Mouse (Mus musculus): ENCODE measurements around the gene Gm20388.
"Not testable (repeated sequence)": the region's sequence is repeated elsewhere in the genome, so short reads cannot be mapped to it uniquely, and the experiment has no call there.

Gene Gm20388

DNA sequence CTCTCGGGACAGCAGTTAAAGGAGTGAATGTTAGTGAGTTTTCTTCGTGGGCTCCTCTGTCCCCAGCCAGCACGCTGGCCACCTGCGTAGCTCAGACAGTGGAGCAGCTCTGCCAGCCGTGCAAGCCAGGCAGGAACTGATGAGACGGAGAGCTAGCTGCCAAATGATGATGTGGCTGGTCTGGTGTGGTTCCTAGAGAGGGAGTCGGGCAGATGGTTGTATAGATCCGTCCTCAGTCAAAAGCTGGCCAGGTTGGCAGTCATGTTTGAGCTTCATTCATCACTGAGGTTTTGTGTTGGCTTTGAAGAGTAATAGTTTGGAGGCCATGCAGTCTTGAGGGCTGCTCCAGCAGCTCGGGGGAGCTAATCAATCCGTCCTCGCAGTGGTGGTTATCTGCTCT, 3588.3 kb downstream of the Gm20388 start:
- no peak for DNase-seq (ENCODE audit: low spot score in 2 of 2)

DNA sequence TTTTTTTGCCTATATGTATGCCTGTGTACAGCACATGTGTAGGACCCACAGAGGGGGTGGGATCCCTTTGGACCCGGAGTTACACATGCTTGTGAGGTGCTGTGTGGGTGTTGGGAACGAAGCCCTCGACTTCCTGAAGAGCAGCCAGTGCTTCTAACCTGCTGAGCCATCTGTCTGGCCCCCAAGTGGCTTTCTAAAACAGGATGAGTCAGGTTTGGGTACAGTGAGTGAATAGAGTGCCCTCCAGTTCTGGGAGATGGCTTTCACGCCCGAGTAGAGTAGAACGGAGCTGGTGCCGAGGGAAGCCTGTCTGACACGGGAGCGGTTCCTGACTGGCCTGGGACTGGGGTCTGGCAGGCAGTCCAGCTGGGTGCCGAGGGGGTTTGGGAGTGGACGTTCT, 3588.9 kb downstream of the Gm20388 start:
- DNase-seq (ENCODE audit: low spot score in 2 of 2), result no peak

- DNase-seq (ENCODE audit: low spot score in 2 of 2), result no peak
Measured at GRCm38 (mm10) chr8:123502192-123502591, 3591.6 kb downstream of the Gm20388 start.

DNA sequence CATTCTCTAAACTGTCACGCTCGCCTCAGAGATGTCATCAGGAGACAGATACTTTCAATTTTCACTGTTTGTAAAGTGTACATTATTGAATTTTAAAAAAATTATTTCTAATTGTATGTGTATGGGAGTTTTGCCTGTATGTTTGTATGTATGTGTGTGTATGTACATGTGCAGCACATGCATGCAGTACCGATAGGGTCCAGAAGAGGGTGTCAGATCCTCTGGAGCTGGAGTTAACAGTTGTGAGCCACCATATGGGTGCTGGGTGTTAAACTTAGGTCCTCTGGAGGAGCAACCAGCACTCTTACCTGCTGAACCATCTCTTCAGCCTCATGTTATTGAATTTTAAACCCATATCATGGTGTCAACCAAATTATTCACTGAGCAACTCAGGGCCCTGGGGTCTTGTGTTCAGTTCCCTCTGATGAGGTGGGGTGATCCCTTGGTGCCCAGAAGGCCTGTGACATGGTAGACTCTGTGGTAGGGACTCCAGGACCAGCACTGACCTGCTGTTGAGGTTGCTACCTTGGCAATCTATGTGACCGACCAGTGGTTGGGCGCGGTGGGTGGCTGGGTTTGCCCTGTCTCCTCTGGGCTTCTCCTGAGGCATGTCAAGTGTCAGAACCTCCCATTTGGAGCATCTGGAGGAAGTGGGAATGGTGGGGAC, 3593.3 kb downstream of the Gm20388 start:
- no peak for DNase-seq (ENCODE audit: low spot score in 2 of 2)

DNA sequence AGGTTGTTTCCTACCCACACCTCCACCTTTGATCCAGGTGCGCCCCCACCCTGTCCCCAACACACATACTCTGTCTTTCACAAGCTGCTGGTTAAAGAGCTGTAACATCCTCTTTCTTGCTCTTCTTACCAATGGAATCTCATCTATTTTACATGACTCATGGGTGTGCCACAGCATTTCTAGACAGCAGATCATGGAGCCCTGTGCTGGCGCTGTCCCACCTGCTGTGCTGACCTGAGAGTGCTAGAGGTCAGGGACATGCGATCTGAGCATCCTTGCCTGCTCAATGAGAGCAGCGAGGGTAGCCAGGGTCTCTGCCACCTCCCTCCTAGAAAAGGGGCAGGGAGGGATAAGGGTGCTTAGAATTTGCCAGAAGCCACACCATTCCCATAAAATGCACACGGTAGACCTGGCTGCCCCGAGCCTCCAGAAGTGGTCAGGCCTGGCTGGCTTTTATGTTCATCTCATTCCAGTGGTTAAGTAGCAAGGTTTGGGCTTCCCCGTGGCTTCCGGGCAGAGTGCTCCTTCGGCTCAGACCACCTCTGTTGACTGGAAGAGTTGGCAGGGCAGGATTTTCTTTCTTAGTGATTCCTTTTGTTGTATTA, 3594.1 kb downstream of the Gm20388 start:
- DNase-seq (ENCODE audit: low spot score in 2 of 2), result no peak

GRCm38 (mm10) chr8:123505267-123505666, 3594.6 kb downstream of the Gm20388 start:
- DNase-seq (ENCODE audit: low spot score in 2 of 2), result no peak

DNA sequence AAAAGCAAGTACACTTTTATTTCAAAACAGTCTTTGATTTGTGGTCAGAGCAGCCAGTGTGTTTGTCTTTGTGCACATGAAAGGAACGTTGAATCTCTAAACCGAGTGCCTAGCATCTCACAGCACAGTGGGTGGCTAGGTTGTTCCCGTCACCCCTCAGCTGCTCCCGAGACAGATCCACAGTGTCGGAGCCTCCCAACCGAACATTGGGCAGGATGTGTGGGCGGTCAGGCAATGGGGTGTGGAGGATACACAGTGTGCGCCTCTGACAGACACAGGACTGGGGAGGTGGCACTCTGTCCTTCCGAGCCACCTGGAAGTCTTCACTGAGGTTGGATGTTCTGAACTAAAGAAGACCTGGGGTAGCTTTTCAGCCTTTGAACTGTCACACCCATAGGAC, 3595.1 kb downstream of the Gm20388 start:
- no peak for DNase-seq (ENCODE audit: low spot score in 2 of 2)

DNA sequence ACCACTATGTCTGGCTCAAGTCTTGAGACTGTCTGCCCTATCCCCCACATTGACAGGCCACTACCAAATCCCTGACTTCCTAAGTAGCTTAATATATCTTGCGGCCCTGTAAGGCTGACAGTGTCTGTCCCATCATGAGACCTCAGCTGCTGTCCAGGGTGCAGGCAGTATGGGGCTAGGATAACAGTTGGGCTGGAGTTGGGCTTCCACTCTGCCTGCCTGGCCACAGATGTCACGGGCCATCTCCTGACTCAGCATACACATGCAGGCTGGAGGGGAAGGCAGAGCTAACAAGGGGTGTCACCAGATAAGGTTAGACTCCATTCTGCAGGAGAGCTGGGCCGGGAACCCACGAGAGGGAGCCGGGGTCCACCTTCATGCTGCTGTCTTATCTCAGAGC, 3596.5 kb downstream of the Gm20388 start:
- no peak for DNase-seq (ENCODE audit: low spot score in 2 of 2)

DNA sequence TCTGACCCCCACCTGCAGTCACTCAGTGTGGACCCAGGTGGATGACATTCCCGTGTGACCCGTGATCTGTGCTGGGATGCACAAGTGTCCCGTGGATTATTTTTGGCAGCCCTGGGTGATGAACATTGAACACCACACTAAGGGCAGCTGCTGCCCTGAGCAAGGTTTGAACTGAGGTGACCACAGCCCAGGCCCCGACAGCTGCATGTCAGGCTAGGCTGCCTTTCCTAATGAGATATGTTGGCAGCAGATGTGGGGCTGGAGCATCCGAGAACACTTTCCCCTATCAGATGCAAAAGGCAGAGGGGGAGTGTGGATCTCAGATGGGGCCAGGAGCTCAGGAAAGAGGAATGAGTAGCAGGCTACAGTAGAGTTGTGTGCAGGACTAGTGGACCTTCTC, 3600.2 kb downstream of the Gm20388 start:
- no peak for DNase-seq (ENCODE audit: low spot score in 2 of 2)

DNA sequence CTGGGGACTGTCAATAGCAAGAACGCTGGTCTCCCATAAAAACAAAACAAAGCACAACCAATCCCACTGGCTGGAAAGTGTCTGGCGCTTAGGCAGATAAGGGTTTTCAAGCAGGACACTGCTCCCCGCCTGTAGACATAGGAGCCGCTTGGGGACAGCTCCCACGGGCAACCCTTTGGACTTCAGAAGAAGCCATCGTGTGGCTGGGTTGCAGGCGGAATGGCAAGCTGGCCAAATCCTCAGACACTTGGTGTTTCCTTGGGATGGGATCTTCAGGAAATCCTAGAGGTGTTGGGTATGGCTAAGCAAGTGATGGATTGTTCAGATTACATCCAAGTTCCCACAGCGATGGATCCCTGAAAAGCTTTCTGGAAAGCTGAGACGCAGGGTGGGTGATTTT, 3603.5 kb downstream of the Gm20388 start:
- DNase-seq (ENCODE audit: low spot score in 2 of 2), result no peak

GRCm38 (mm10) chr8:123514781-123515539, 3604.3 kb downstream of the Gm20388 start, which contains the start of gene Dbndd1:
TSS of gene Dbndd1 (minus strand) at chr8:123515463.
- peak in 1 of 2 experiments; percentile 29 for DNase-seq (ENCODE audit: low spot score in 2 of 2)

GRCm38 (mm10) chr8:123515540-123515897, 3604.9 kb downstream of the Gm20388 start:
- no peak for DNase-seq (ENCODE audit: low spot score in 2 of 2)

- no peak for DNase-seq (ENCODE audit: low spot score in 2 of 2)
Measured at GRCm38 (mm10) chr8:123516596-123516995, 3606.0 kb downstream of the Gm20388 start.

- no peak for DNase-seq (ENCODE audit: low spot score in 2 of 2)
Measured at GRCm38 (mm10) chr8:123518172-123518571, 3607.5 kb downstream of the Gm20388 start.

GRCm38 (mm10) chr8:123518667-123519066, 3608.0 kb downstream of the Gm20388 start, which contains the start of gene Gas8:
TSS of gene Gas8 (plus strand) at chr8:123518834.
- peak; percentile 33 to 63 for DNase-seq (ENCODE audit: low spot score in 2 of 2)

GRCm38 (mm10) chr8:123520048-123520447, 3609.4 kb downstream of the Gm20388 start:
- not testable (repeated sequence) for DNase-seq (ENCODE audit: low spot score in 2 of 2)

- no peak for DNase-seq (ENCODE audit: low spot score in 2 of 2)
Measured at GRCm38 (mm10) chr8:123527720-123528489, 3617.3 kb downstream of the Gm20388 start.

GRCm38 (mm10) chr8:123536242-123536989, 3625.8 kb downstream of the Gm20388 start:
- no peak for DNase-seq (ENCODE audit: low spot score in 2 of 2)

GRCm38 (mm10) chr8:123536990-123537380, 3626.3 kb downstream of the Gm20388 start:
- no peak for DNase-seq (ENCODE audit: low spot score in 2 of 2)

- DNase-seq (ENCODE audit: low spot score in 2 of 2), result peak in 1 of 2 experiments; percentile 30
Measured at GRCm38 (mm10) chr8:123537641-123538040, 3627.0 kb downstream of the Gm20388 start.

- DNase-seq (ENCODE audit: low spot score in 2 of 2), result not testable (repeated sequence)
Measured at GRCm38 (mm10) chr8:123564221-123564620, 3653.6 kb downstream of the Gm20388 start.
